Comparison of ENCODE assay signal across 12 mouse cellular contexts in the genomic region with DNA sequence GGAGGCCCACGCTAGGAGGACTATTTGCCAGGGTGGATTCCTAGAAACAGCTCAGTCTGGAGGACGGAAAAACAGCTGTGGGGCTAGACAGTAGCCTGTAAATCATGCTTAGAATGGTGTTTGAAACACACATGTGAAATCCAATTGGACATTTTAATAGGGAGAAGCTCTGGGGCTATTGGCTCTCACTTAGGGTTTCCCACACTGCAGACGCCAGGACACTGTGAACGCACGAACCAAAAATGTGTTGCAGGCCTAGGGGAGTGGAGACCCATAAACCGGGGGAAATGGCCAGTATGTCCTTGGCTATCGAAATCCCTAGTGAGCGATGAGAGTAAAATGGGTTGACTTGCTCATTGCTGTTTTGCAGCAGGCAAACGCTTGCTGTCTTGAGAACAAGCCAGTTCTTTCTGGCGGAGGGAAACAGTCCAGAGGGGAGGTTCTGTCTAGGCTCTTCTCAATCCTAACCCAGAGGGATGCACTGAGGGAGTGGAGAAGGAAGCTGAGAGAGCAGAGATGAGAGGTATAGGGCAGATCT.
A peak's percentile ranks its signal among the peaks of the same experiment; 100 is the strongest.
DNase-seq lines count a peak whose midpoint lies in the region; TF ChIP-seq lines count a peak whose summit lies in the region.
"Had no signal": no experiment of that assay in that cellular context is flagged by ENCODE, and none has a peak within 500 bp of the region (broad histone marks: within the 10 kb centered on the region; RNA-seq: fewer than 3 reads in every experiment).

No protein-coding gene starts in this region.

- no peak for TF ChIP-seq POLR2A in kidney, adult 2 months (IDR thresholded peaks at IDR 0.05; ENCODE audit: low read depth, low read length)

- no peaks in the 10 kb centered on the region for H3K36me3 ChIP-seq in kidney, adult 2 months (ENCODE audit: control insufficient read depth, insufficient read depth, low read length)
- peaks cover 94% of the 10 kb centered on the region for H3K36me3 ChIP-seq in limb, embryonic 10.5 days

- no peak overlapping the region for H3K27ac ChIP-seq in kidney, adult 2 months (ENCODE audit: insufficient read depth, low read depth, low read length)
- no peak overlapping the region for H3K27ac ChIP-seq in limb, embryonic 10.5 days
- H3K27ac ChIP-seq in left cerebral cortex, adult 2 months: no peak overlapping the region

- no peak overlapping the region for H3K4me3 ChIP-seq in kidney, adult 2 months (ENCODE audit: insufficient read depth, low read depth, low read length)
- H3K4me3 ChIP-seq in limb, embryonic 10.5 days: no peak overlapping the region
- H3K4me3 ChIP-seq in left cerebral cortex, adult 2 months: no peak overlapping the region
- H3K4me3 ChIP-seq: erythroblast, embryonic 14.5 days had no signal

- no peaks in the 10 kb centered on the region for H3K9me3 ChIP-seq in limb, embryonic 10.5 days (replicated peaks)

- WGBS in kidney, adult 2 months: 84% methylated on average over 10 of the region's 10 CpGs
- 76% methylated on average over 10 of the region's 10 CpGs for WGBS in limb, embryonic 10.5 days

- H3K27me3 ChIP-seq in kidney, adult 2 months (replicated peaks; ENCODE audit: control insufficient read depth, insufficient read depth, low read length): no peaks in the 10 kb centered on the region
- no peaks in the 10 kb centered on the region for H3K27me3 ChIP-seq in limb, embryonic 10.5 days (ENCODE audit: low read depth, poor library complexity, severe bottlenecking)

- intact Hi-C loops in left cerebral cortex, adult 2 months (cut with DNase I): no loop called here

- peak; percentile 43 for DNase-seq in kidney, adult 2 months
- no peak for DNase-seq in kidney, postnatal 25 days
- peak; percentile 88 for DNase-seq in fat pad, adult 2 months (ENCODE audit: extremely low read depth, low read depth, low spot score)
- DNase-seq in gonadal fat pad, adult 2 months (ENCODE audit: low read depth): peak; percentile 81
- peak; percentile 27 for DNase-seq in limb, embryonic 10.5 days (ENCODE audit: low spot score)
- DNase-seq in left cerebral cortex, adult 2 months (ENCODE audit: extremely low spot score in 1 of 2, low spot score in 2 of 2): no peak
- DNase-seq in layer of hippocampus, adult 9-11 months: no peak
- no peak for DNase-seq in layer of hippocampus, postnatal 36 days
- DNase-seq: lung, embryonic 14.5 days; midbrain, embryonic 14.5 days; retina, postnatal 1 day had no signal

- no peaks in the 10 kb centered on the region for H3K4me1 ChIP-seq in kidney, adult 2 months (ENCODE audit: control insufficient read depth, insufficient read depth, low read length)
- peaks cover 3% of the 10 kb centered on the region for H3K4me1 ChIP-seq in limb, embryonic 10.5 days

- TF ChIP-seq CTCF in kidney, adult 2 months (conservative IDR thresholded peaks at IDR 0.05; ENCODE audit: insufficient read depth, insufficient read length, low read depth, low read length): no peak
- TF ChIP-seq CTCF in left cerebral cortex, adult 2 months (IDR thresholded peaks at IDR 0.05): no peak

Comparison
In these comparisons a context has a peak if more than half of its experiments do, and no peak if none do; other contexts are left out.
1. DNase-seq: peak in kidney, adult 2 months (single experiment), fat pad, adult 2 months (single experiment), gonadal fat pad, adult 2 months (single experiment) and limb, embryonic 10.5 days (single experiment); none in kidney, postnatal 25 days (0 of 2), left cerebral cortex, adult 2 months (0 of 2), layer of hippocampus, adult 9-11 months (single experiment) and layer of hippocampus, postnatal 36 days (0 of 2).